Mouse (Mus musculus) midbrain, postnatal 0 days (tissue): Measurements from ENCODE around the gene Mta3. TPM values are rescaled to one million over a fixed set of nuclear protein-coding genes. Genes with fewer than 3 reads are reported as not detected.

ENCODE experiments used
- ATAC-seq: fragments of 200-750 bp; cut with Nextera tagmentation; 2 replicates; pipeline ENCODE4 v1.8.0; 2017; ENCODE audit warnings: moderate number of reproducible peaks, mild to moderate bottlenecking, moderate TSS enrichment, moderate library complexity; ENCODE audit not compliant: low FRiP score
- DNase-seq: peaks from one replicate; pipeline ENCODE4 v3.0.0-alpha.2; 2015; ENCODE audit warnings: low spot score
- H3K27ac ChIP-seq: fragments of 300-500 bp; sonication (generic); 2 replicates; pipeline ENCODE4 v1.5.1; 2014; ENCODE audit warnings: low read depth, mild to moderate bottlenecking, low read length, mixed read lengths
- H3K27me3 ChIP-seq: fragments of 300-500 bp; sonication (generic); 2 replicates; pipeline ENCODE4 v1.6.1; 2014; ENCODE audit warnings: low read length, control low read depth, mixed read lengths; ENCODE audit not compliant: insufficient read depth
- H3K36me3 ChIP-seq: fragments of 300-500 bp; sonication (generic); 2 replicates; pipeline ENCODE4 v1.6.1; 2014; ENCODE audit warnings: low read length, control low read depth, mixed read lengths; ENCODE audit not compliant: insufficient read depth
- H3K4me1 ChIP-seq: fragments of 300-500 bp; sonication (generic); 2 replicates; pipeline ENCODE4 v1.6.1; 2014; ENCODE audit warnings: mild to moderate bottlenecking, control low read depth, antibody characterized with exemption, low read length, mixed read lengths; ENCODE audit not compliant: insufficient read depth
- H3K4me2 ChIP-seq: fragments of 300-500 bp; sonication (generic); 2 replicates; pipeline ENCODE4 v1.6.1; 2014; ENCODE audit warnings: low read depth, mild to moderate bottlenecking, low read length, mixed read lengths; ENCODE audit not compliant: poor library complexity, severe bottlenecking
- H3K4me3 ChIP-seq: fragments of 300-500 bp; sonication (generic); 2 replicates; pipeline ENCODE4 v1.5.1; 2014; ENCODE audit warnings: low read depth, mild to moderate bottlenecking, low read length, moderate library complexity
- H3K9ac ChIP-seq: fragments of 300-500 bp; sonication (generic); replicated peaks from 2 replicates; pipeline ENCODE4 v1.6.1; 2014; ENCODE audit warnings: mild to moderate bottlenecking, low read length, moderate library complexity, mixed read lengths; ENCODE audit not compliant: poor library complexity, severe bottlenecking
- H3K9me3 ChIP-seq: fragments of 300-500 bp; sonication (generic); 2 replicates; pipeline ENCODE4 v1.6.1; 2016; ENCODE audit warnings: low read length, control low read depth
- CTCF ChIP-seq: IDR thresholded peaks from 2 replicates; pipeline ENCODE4 v1.5.1; 2016; ENCODE audit warnings: antibody characterized with exemption, mild to moderate bottlenecking
- WGBS: fragments of 180-500 bp; shearing (Covaris S2); extraction: QIAGEN DNeasy Blood & Tissue Kit; methylation state at CpG from one replicate; pipeline ENCODE4 v1.1.7; 2014; 5-methylcytosine and 5-hydroxymethylcytosine counted together
- polyA plus RNA-seq: library from polyadenylated mRNA; unstranded; fragments of >200 nt; fragmentation: Nextera tagmentation; extraction: Ambion mirVana; gene quantifications from 2 replicates; pipeline ENCODE4 v1.2.1, GENCODE M21; 2015
- total RNA-seq: library from RNA; depleted of rRNA; stranded (reverse); fragments of >200 nt; gene quantifications from 2 replicates; pipeline ENCODE4 v1.2.3, GENCODE M21; 2014

The Mta3 gene
- total and polyA plus RNA-seq, 2 experiments from 2014 or later, result 28.9 to 43.6 TPM

DNA sequence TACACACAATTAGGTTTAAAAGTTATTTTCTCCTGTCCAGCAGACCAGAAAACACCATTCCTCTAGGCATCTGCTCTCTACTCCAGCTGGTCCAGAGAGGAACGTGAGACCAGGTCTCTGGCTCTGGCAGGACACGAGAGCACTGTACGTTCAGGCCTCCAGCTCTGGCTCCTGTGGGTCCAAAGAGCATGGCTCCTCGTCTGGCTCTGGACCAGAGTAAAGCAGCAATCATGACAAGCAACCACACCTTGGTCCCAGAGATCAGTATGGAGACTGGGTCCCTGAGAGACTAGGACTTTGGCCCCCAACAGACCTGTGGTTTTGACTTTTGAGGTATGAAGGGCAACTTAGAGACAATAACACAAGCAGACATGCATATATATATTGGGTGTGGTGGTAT is 33.3 kb upstream of the Mta3 start:
- H3K27me3 ChIP-seq, result no peaks in the 10 kb centered on the region
- H3K4me1 ChIP-seq, result no peaks in the 10 kb centered on the region
- WGBS, result 86% methylated on average over 4 of the region's 4 CpGs
- DNase-seq (no peak), ATAC-seq (no peak)
- H3K4me2 ChIP-seq, result no peak overlapping the region
- TF ChIP-seq CTCF, result no peak
- no peak overlapping the region for H3K4me3 ChIP-seq
- no peaks in the 10 kb centered on the region for H3K9me3 ChIP-seq
- H3K9ac ChIP-seq, result no peak overlapping the region
- H3K36me3 ChIP-seq, result no peaks in the 10 kb centered on the region
- H3K27ac ChIP-seq, result no peak overlapping the region

- Histone ChIP-seq H3K4me1 (no peaks in the 10 kb centered on the region), H3K9me3 (no peaks in the 10 kb centered on the region), H3K27me3 (no peaks in the 10 kb centered on the region), H3K9ac (no peak overlapping the region), H3K4me2 (no peak overlapping the region), H3K36me3 (no peaks in the 10 kb centered on the region), H3K4me3 (no peak overlapping the region), H3K27ac (no peak overlapping the region)
- no peak for ATAC-seq
- no peak for TF ChIP-seq CTCF
- 76% methylated on average over 1 of the region's 1 CpGs for WGBS
- DNase-seq, result no peak
Observed at GRCm38 (mm10) chr17:83677370-83677769, 28.6 kb upstream of the Mta3 start.

GRCm38 (mm10) chr17:83681977-83682376 is 24.0 kb upstream of the Mta3 start:
- Histone ChIP-seq H3K27ac (no peak overlapping the region), H3K36me3 (no peaks in the 10 kb centered on the region), H3K4me1 (no peaks in the 10 kb centered on the region), H3K9me3 (peaks cover 2% of the 10 kb centered on the region; the same call in 1 of the 2 replicates), H3K4me3 (no peak overlapping the region), H3K4me2 (no peak overlapping the region), H3K9ac (no peak overlapping the region), H3K27me3 (no peaks in the 10 kb centered on the region)
- no peak for TF ChIP-seq CTCF
- DNase-seq (no peak), ATAC-seq (no peak)
- 45% methylated on average over 7 of the region's 7 CpGs for WGBS

DNA sequence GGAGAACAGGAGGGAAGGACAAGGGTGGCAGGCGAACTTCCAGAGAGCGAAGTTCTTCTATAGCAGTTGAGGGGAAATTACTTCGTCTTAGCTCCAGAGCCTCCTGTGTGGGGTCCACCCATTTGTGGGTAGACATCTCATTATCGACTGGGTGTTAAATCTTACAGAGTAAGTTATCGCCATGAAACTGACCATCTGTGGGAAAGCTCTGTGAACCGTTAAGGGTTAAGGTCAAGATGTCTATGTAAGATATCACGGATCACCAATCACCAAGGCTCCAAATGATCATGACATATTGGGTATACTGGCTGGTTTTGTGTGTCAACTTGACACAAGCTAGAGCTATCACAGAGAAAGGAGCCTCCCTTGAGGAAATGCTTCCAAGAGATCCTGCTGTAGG is 21.5 kb upstream of the Mta3 start:
- no peak for TF ChIP-seq CTCF
- Histone ChIP-seq H3K4me1 (no peaks in the 10 kb centered on the region), H3K4me3 (no peak overlapping the region), H3K27me3 (no peaks in the 10 kb centered on the region), H3K9me3 (peaks cover 3% of the 10 kb centered on the region; the same call in 1 of the 2 replicates), H3K36me3 (no peaks in the 10 kb centered on the region), H3K4me2 (no peak overlapping the region), H3K27ac (no peak overlapping the region), H3K9ac (no peak overlapping the region)
- DNase-seq, result no peak
- WGBS, result 88% methylated on average over 7 of the region's 7 CpGs
- no peak for ATAC-seq

DNA sequence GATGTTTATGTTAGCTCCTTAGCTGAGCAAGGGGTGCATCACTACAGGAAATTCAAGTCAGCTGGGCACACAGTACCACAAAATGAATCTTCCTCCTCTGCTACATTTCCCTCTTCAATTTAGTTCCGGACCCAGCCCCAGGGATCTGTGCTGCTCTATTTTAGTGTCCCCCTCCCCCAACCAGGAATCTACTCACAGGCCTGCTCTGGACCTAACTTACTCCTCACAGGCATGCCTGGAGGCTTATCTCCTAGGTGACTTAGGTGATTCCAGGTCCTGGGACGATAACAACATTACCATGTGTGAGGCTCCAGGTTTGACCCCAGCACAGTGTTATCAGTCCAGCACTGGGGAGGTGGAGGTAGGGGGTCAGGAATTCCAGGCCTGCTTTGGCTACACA is 15.5 kb upstream of the Mta3 start:
- ATAC-seq (no peak), DNase-seq (no peak)
- Histone ChIP-seq H3K9me3 (peaks cover 3% of the 10 kb centered on the region; the same call in 1 of the 2 replicates), H3K27me3 (no peaks in the 10 kb centered on the region), H3K36me3 (no peaks in the 10 kb centered on the region), H3K4me1 (no peaks in the 10 kb centered on the region), H3K4me2 (no peak overlapping the region), H3K9ac (no peak overlapping the region), H3K27ac (no peak overlapping the region), H3K4me3 (no peak overlapping the region)
- WGBS, result 55% methylated on average over 2 of the region's 2 CpGs
- TF ChIP-seq CTCF, result no peak

GRCm38 (mm10) chr17:83691379-83691778 is 14.6 kb upstream of the Mta3 start:
- no peak for TF ChIP-seq CTCF
- WGBS, result 70% methylated on average over 4 of the region's 4 CpGs
- Histone ChIP-seq H3K9me3 (peaks cover 3% of the 10 kb centered on the region; the same call in 1 of the 2 replicates), H3K36me3 (no peaks in the 10 kb centered on the region), H3K27ac (no peak overlapping the region), H3K4me1 (no peaks in the 10 kb centered on the region), H3K4me3 (no peak overlapping the region), H3K9ac (no peak overlapping the region), H3K4me2 (no peak overlapping the region), H3K27me3 (no peaks in the 10 kb centered on the region)
- ATAC-seq, result no peak
- DNase-seq, result no peak
